Comparison of ENCODE assay signal across 24 mouse cellular contexts in the genomic region with DNA sequence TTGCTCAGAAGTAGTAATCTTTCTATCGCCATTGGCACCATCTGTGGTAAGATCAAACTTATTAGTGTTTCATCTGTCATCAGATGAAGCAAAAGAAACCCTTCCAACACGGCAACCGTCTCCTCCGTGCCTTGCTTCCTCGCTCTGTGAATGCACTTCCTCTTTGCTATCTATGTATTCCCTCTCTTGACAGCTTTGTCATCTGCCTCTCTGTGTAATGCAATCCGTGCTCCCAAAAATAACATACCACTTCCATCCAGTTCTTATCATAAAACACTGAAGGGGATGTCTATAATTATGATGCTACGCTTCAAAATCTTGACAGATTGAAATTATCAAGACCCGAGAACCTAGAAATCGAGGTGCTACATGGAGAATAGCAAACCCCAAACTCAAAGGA.
"Had no signal": no experiment of that assay in that cellular context is flagged by ENCODE, and none has a peak within 500 bp of the region (broad histone marks: within the 10 kb centered on the region; RNA-seq: fewer than 3 reads in every experiment).

No protein-coding gene starts in this region.

- ATAC-seq: liver, postnatal 0 days; lung, postnatal 0 days; midbrain, embryonic 15.5 days had no signal

- H3K9me3 ChIP-seq: limb, embryonic 12.5 days; limb, embryonic 15.5 days; megakaryocyte, embryonic 14.5 days; midbrain, embryonic 12.5 days; midbrain, embryonic 15.5 days; neural tube, embryonic 12.5 days; neural tube, embryonic 15.5 days had no signal

- H3K36me3 ChIP-seq: limb, embryonic 12.5 days; limb, embryonic 15.5 days; midbrain, embryonic 12.5 days; midbrain, embryonic 15.5 days; neural tube, embryonic 12.5 days; neural tube, embryonic 15.5 days had no signal

- DNase-seq: kidney, adult 9 months; kidney, postnatal 14 days; kidney, postnatal 4 days; left cerebral cortex, postnatal 4 days; liver, postnatal 0 days; lung, embryonic 14.5 days; right cerebral cortex, adult 18-20 months; right cerebral cortex, postnatal 14 days; right cerebral cortex, postnatal 4 days; thymus, adult 2 months; thymus, postnatal 14 days; thymus, postnatal 4 days had no signal

- H3K4me1 ChIP-seq: megakaryocyte, embryonic 14.5 days had no signal

- H3K4me3 ChIP-seq: limb, embryonic 12.5 days; limb, embryonic 15.5 days; megakaryocyte, embryonic 14.5 days; midbrain, embryonic 12.5 days; midbrain, embryonic 15.5 days; neural tube, embryonic 12.5 days; neural tube, embryonic 15.5 days had no signal

- H3K27ac ChIP-seq: limb, embryonic 12.5 days; limb, embryonic 15.5 days; liver, embryonic 14.5 days; macrophage; midbrain, embryonic 12.5 days; midbrain, embryonic 15.5 days; neural tube, embryonic 12.5 days; neural tube, embryonic 15.5 days; stomach, postnatal 0 days had no signal

- H3K27me3 ChIP-seq: limb, embryonic 12.5 days; limb, embryonic 15.5 days; midbrain, embryonic 12.5 days; midbrain, embryonic 15.5 days; neural tube, embryonic 12.5 days; neural tube, embryonic 15.5 days had no signal

- H3K9ac ChIP-seq: limb, embryonic 12.5 days; limb, embryonic 15.5 days; liver, embryonic 14.5 days; liver, postnatal 0 days; lung, embryonic 14.5 days; midbrain, embryonic 12.5 days; midbrain, embryonic 15.5 days; neural tube, embryonic 12.5 days; neural tube, embryonic 15.5 days had no signal

- H3K4me2 ChIP-seq: limb, embryonic 12.5 days; limb, embryonic 15.5 days; liver, embryonic 11.5 days; lung, embryonic 14.5 days; midbrain, embryonic 12.5 days; midbrain, embryonic 15.5 days; neural tube, embryonic 12.5 days; neural tube, embryonic 15.5 days had no signal
